Mouse (Mus musculus) CH12.LX (cell line): ENCODE measurements at regions not wholly inside any gene's neighbourhood (a gene's known extent, or its start where the extent isn't known, plus 50 kb on each side); places are given as distances from the start of the nearest gene placed in this dataset.

Source experiments
- DNase-seq: peaks from one replicate; pipeline ENCODE4 v3.0.0-alpha.2; 2013; ENCODE audit errors: extremely low read depth
- H3K27ac ChIP-seq: 2 replicates; pipeline ENCODE4 v1.5.1; 2012; ENCODE audit warnings: low read depth, mild to moderate bottlenecking, control low read depth, moderate library complexity; ENCODE audit not compliant: insufficient read depth
- H3K27me3 ChIP-seq: replicated peaks from 2 replicates; pipeline ENCODE3; 2012; ENCODE audit warnings: inconsistent platforms
- H3K36me3 ChIP-seq, 2 experiments: replicated peaks in 1 of 2; 2 replicates each; pipeline versions ENCODE3 to v1.6.1; 2012; ENCODE audit warnings: inconsistent platforms in 1 of 2, low read length in 1 of 2, mild to moderate bottlenecking in 1 of 2, mixed read lengths in 1 of 2, moderate library complexity in 1 of 2; ENCODE audit not compliant: control insufficient read depth in 1 of 2, insufficient read depth in 1 of 2
- H3K4me1 ChIP-seq, 2 experiments: 2 replicates each; pipeline ENCODE4 v1.6.1; 2012; ENCODE audit warnings: inconsistent platforms in 1 of 2, moderate library complexity in 1 of 2; ENCODE audit not compliant: insufficient read depth in 2 of 2, control insufficient read depth in 1 of 2
- H3K4me2 ChIP-seq: 2 replicates; pipeline ENCODE4 v1.6.1; 2012; ENCODE audit warnings: low read depth, mild to moderate bottlenecking, control low read depth; ENCODE audit not compliant: poor library complexity, insufficient read depth, severe bottlenecking
- H3K4me3 ChIP-seq, 3 experiments: fragments of 150-350 bp in 1 of 3; sonication (generic) in 1 of 3; replicated peaks in 1 of 3; 2 replicates each; pipeline versions ENCODE3 to v1.5.1; 2011 to 2012; ENCODE audit warnings: low read depth in 2 of 3, low read length in 2 of 3, mild to moderate bottlenecking in 2 of 3, moderate library complexity in 2 of 3, control low read depth in 1 of 3, improper control_type of control experiment in 1 of 3, inconsistent platforms in 1 of 3, mixed read lengths in 1 of 3; ENCODE audit not compliant: poor library complexity in 1 of 3
- H3K79me2 ChIP-seq: replicated peaks from 2 replicates; pipeline ENCODE4 v1.6.1; 2012; ENCODE audit warnings: mild to moderate bottlenecking, moderate library complexity; ENCODE audit not compliant: control insufficient read depth, poor library complexity, insufficient read depth, severe bottlenecking; ENCODE audit errors: extremely low read depth
- H3K9ac ChIP-seq: 2 replicates; pipeline ENCODE4 v1.6.1; 2012; ENCODE audit warnings: low read depth, mild to moderate bottlenecking, control low read depth, moderate library complexity; ENCODE audit not compliant: insufficient read depth
- H3K9me3 ChIP-seq: replicated peaks from 2 replicates; pipeline ENCODE3; 2012; ENCODE audit warnings: low read length, inconsistent platforms, mixed read lengths
- BHLHE40 ChIP-seq: IDR thresholded peaks from 2 replicates; pipeline ENCODE4 v1.6.1; 2011; ENCODE audit warnings: mild to moderate bottlenecking, low read depth, low read length, improper control_type of control experiment
- CHD1 ChIP-seq: IDR thresholded peaks from 2 replicates; pipeline ENCODE4 v1.6.1; 2012; ENCODE audit warnings: low read depth, low read length, improper control_type of control experiment, inconsistent platforms
- CHD2 ChIP-seq: IDR thresholded peaks from 2 replicates; pipeline ENCODE4 v1.6.1; 2011; ENCODE audit warnings: low read length, improper control_type of control experiment
- E2F4 ChIP-seq: IDR thresholded peaks from 2 replicates; pipeline ENCODE4 v1.6.1; 2011; ENCODE audit warnings: low read depth, low read length, improper control_type of control experiment; ENCODE audit not compliant: insufficient replicate concordance
- ELF1 ChIP-seq: IDR thresholded peaks from 2 replicates; pipeline ENCODE4 v1.6.1; 2014; ENCODE audit warnings: low read depth, mild to moderate bottlenecking, inconsistent platforms, low read length, improper control_type of control experiment
- EP300 ChIP-seq: IDR thresholded peaks from 2 replicates; pipeline ENCODE4 v1.6.1; 2011; ENCODE audit warnings: low read length, improper control_type of control experiment
- ETS1 ChIP-seq: conservative IDR thresholded peaks from 2 replicates; pipeline ENCODE4 v1.6.1; 2012; ENCODE audit warnings: low read depth, mild to moderate bottlenecking, inconsistent platforms, low read length, improper control_type of control experiment, moderate library complexity
- HCFC1 ChIP-seq: IDR thresholded peaks from 2 replicates; pipeline ENCODE4 v1.6.1; 2012; ENCODE audit warnings: low read depth, mild to moderate bottlenecking, inconsistent platforms, low read length, improper control_type of control experiment
- IRF4 ChIP-seq: IDR thresholded peaks from 2 replicates; pipeline ENCODE4 v1.6.1; 2014; ENCODE audit warnings: low read depth, mild to moderate bottlenecking, inconsistent platforms, low read length, improper control_type of control experiment
- JUN ChIP-seq: IDR thresholded peaks from 2 replicates; pipeline ENCODE4 v1.6.1; 2011; ENCODE audit warnings: low read depth, mild to moderate bottlenecking, low read length, improper control_type of control experiment, moderate library complexity; ENCODE audit not compliant: insufficient read depth
- JUND ChIP-seq: conservative IDR thresholded peaks from 2 replicates; pipeline ENCODE4 v1.6.1; 2011; ENCODE audit warnings: low read depth, low read length, improper control_type of control experiment
- KAT2A ChIP-seq: IDR thresholded peaks from 2 replicates; pipeline ENCODE4 v1.6.1; 2012; ENCODE audit warnings: low read length, improper control_type of control experiment, inconsistent platforms; ENCODE audit not compliant: insufficient replicate concordance
- MAFK ChIP-seq: IDR thresholded peaks from 2 replicates; pipeline ENCODE4 v1.6.1; 2011; ENCODE audit warnings: low read length, improper control_type of control experiment; ENCODE audit not compliant: insufficient replicate concordance
- MAX ChIP-seq: IDR thresholded peaks from 2 replicates; pipeline ENCODE4 v1.6.1; 2011; ENCODE audit warnings: low read length, improper control_type of control experiment
- MAZ ChIP-seq: IDR thresholded peaks from 2 replicates; pipeline ENCODE4 v1.6.1; 2012; ENCODE audit warnings: low read depth, mild to moderate bottlenecking, inconsistent platforms, low read length, improper control_type of control experiment, moderate library complexity
- MEF2A ChIP-seq: IDR thresholded peaks from 2 replicates; pipeline ENCODE4 v1.6.1; 2014; ENCODE audit warnings: low read depth, mild to moderate bottlenecking, inconsistent platforms, low read length, improper control_type of control experiment, borderline replicate concordance
- MXI1 ChIP-seq: IDR thresholded peaks from 2 replicates; pipeline ENCODE4 v1.6.1; 2011; ENCODE audit warnings: mild to moderate bottlenecking, low read depth, low read length, improper control_type of control experiment
- NELFE ChIP-seq: IDR thresholded peaks from 2 replicates; pipeline ENCODE4 v1.6.1; 2011; ENCODE audit warnings: low read depth, low read length, improper control_type of control experiment
- NRF1 ChIP-seq: IDR thresholded peaks from 2 replicates; pipeline ENCODE4 v1.6.1; 2014; ENCODE audit warnings: low read depth, mild to moderate bottlenecking, inconsistent platforms, low read length, improper control_type of control experiment, moderate library complexity
- PAX5 ChIP-seq: IDR thresholded peaks from 2 replicates; pipeline ENCODE4 v1.6.1; 2012; ENCODE audit warnings: low read length, inconsistent platforms, mixed read lengths
- POLR2A ChIP-seq: IDR thresholded peaks from 2 replicates; pipeline ENCODE4 v1.6.1; 2011; ENCODE audit warnings: low read depth, mild to moderate bottlenecking, improper control_type of control experiment, low read length
- RAD21 ChIP-seq: IDR thresholded peaks from 2 replicates; pipeline ENCODE4 v1.6.1; 2011; ENCODE audit warnings: low read depth, mild to moderate bottlenecking, low read length, improper control_type of control experiment, moderate library complexity
- RCOR1 ChIP-seq: conservative IDR thresholded peaks from 2 replicates; pipeline ENCODE4 v1.6.1; 2012; ENCODE audit warnings: low read depth, mild to moderate bottlenecking, inconsistent platforms, low read length, improper control_type of control experiment
- SIN3A ChIP-seq: IDR thresholded peaks from 2 replicates; pipeline ENCODE4 v1.6.1; 2012; ENCODE audit warnings: low read length, improper control_type of control experiment, inconsistent platforms
- TCF12 ChIP-seq: IDR thresholded peaks from 2 replicates; pipeline ENCODE4 v1.6.1; 2014; ENCODE audit warnings: low read depth, mild to moderate bottlenecking, inconsistent platforms, low read length, improper control_type of control experiment
- UBTF ChIP-seq: IDR thresholded peaks from 2 replicates; pipeline ENCODE4 v1.6.1; 2012; ENCODE audit warnings: low read depth, mild to moderate bottlenecking, inconsistent platforms, low read length, improper control_type of control experiment, moderate library complexity
- USF2 ChIP-seq: conservative IDR thresholded peaks from 2 replicates; pipeline ENCODE4 v1.6.1; 2011; ENCODE audit warnings: low read depth, low read length, improper control_type of control experiment
- ZC3H11A ChIP-seq: IDR thresholded peaks from 2 replicates; pipeline ENCODE4 v1.6.1; 2012; ENCODE audit warnings: low read depth, mild to moderate bottlenecking, inconsistent platforms, low read length, improper control_type of control experiment
- ZKSCAN1 ChIP-seq: IDR thresholded peaks from 2 replicates; pipeline ENCODE4 v1.6.1; 2012; ENCODE audit warnings: low read depth, inconsistent platforms, low read length, improper control_type of control experiment, borderline replicate concordance
- ZMIZ1 ChIP-seq: IDR thresholded peaks from 2 replicates; pipeline ENCODE4 v1.6.1; 2012; ENCODE audit warnings: low read depth, mild to moderate bottlenecking, inconsistent platforms, low read length, improper control_type of control experiment
- ZNF384 ChIP-seq: IDR thresholded peaks from 2 replicates; pipeline ENCODE4 v1.6.1; 2012; ENCODE audit warnings: low read depth, low read length, improper control_type of control experiment, inconsistent platforms
- dilution Hi-C: fragments of 300-500 bp; cut with MboI; formaldehyde crosslinking; loops from 2 replicates; pipeline ENCODE4 v1.14.3; 2020; ENCODE audit warnings: low sequenced_read_pairs; ENCODE audit not compliant: extremely low pct_unique_long_range_greater_than_20kb, extremely low pct_ligation_motif_present
- in situ Hi-C: fragments of 300-500 bp; cut with MboI; formaldehyde crosslinking; loops from 3 replicates; pipeline ENCODE4 v1.14.3; 2019; ENCODE audit warnings: low sequenced_read_pairs, low pct_ligation_motif_present, low pct_unique_long_range_greater_than_20kb, mixed read lengths

DNA sequence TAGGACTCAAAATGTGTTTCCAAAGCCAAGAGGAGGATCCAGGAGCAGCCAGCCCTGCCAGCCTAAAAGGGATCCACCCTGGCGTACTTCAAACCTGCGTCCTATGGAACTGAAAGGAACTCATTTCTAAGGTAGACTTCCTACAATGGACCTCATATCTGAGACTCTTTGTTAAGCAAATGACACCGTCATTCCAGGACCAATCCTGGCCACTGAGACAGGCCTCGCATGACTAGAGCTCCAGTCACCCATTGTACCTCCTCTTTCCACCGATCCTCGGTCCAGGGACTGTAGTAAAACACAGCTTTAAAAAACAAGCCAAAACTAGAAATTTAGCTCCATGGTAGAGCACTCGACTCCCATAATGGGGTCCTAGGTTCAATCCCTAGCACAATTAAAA is 110.4 kb upstream of the Zdhhc25 start:
- no peaks in the 10 kb centered on the region for H3K9me3 ChIP-seq
- H3K4me2 ChIP-seq: peak overlapping the region; percentile 68; the same call in 1 of the 2 replicates
- no peaks in the 10 kb centered on the region for H3K36me3 ChIP-seq
- DNase-seq: peak; percentile 54
- in situ Hi-C loops: loop anchor here (5.0 kb wide), 1 partner anchor 48 kb away; no protein-coding TSS in a partner anchor
- no peaks in the 10 kb centered on the region for H3K27me3 ChIP-seq
- peak overlapping the region in 2 of 3 experiments; percentile 14 to 48 for H3K4me3 ChIP-seq
- TF ChIP-seq JUN (peak; percentile 5; the same call in 1 of the 2 replicates), BHLHE40 (peak; percentile 59), CHD1 (no peak)
- H3K4me1 ChIP-seq: peaks cover 15 to 16% of the 10 kb centered on the region in 2 experiments
- no peak overlapping the region for H3K27ac ChIP-seq
- no peaks in the 10 kb centered on the region for H3K79me2 ChIP-seq
- no peak overlapping the region for H3K9ac ChIP-seq
- dilution Hi-C loops: no loop called here

- peak; percentile 91 for DNase-seq
These were observed 109.6 kb upstream of the Zdhhc25 start for GRCm38 (mm10) chr15:88490316-88491090.

More at GRCm38 (mm10) chr15:88490316-88491090, 109.6 kb upstream of the Zdhhc25 start:
- in situ Hi-C loops: no loop called here
- H3K9me3 ChIP-seq: no peaks in the 10 kb centered on the region
- TF ChIP-seq ZKSCAN1: no peak
- TF ChIP-seq SIN3A: no peak; the same call in none of the 2 replicates
- no peak for TF ChIP-seq ZC3H11A
- no peak for TF ChIP-seq KAT2A
- TF ChIP-seq NRF1: no peak
- no peak for TF ChIP-seq E2F4
- 0 out of 2 replicates have a peak, but pooled peaks have one; percentile 21 for TF ChIP-seq MXI1
- no peak for TF ChIP-seq TCF12
- TF ChIP-seq JUND: peak; percentile 68
- peak; percentile 50 for TF ChIP-seq POLR2A
- TF ChIP-seq ETS1: peak; percentile 82
- peak; percentile 68 for TF ChIP-seq HCFC1
- no peak for TF ChIP-seq PAX5
- peak; percentile 52; the same call in 1 of the 2 replicates for TF ChIP-seq NELFE
- peak; percentile 62; the same call in 1 of the 2 replicates for TF ChIP-seq MEF2A
- no peak for TF ChIP-seq RCOR1
- TF ChIP-seq CHD2: peak; percentile 86
- TF ChIP-seq MAFK: no peak
- TF ChIP-seq ELF1: peak; percentile 91
- TF ChIP-seq BHLHE40: peak; percentile 66
- TF ChIP-seq MAZ: no peak
- TF ChIP-seq MAX: no peak; the same call in 1 of the 2 replicates
- no peak for TF ChIP-seq RAD21
- TF ChIP-seq EP300: peak; percentile 88
- peak; percentile 80 for TF ChIP-seq JUN
- peak; percentile 74 for TF ChIP-seq IRF4
- no peak for TF ChIP-seq ZMIZ1
- TF ChIP-seq USF2: no peak
- TF ChIP-seq UBTF: no peak
- TF ChIP-seq ZNF384: no peak
- peak overlapping the region; percentile 71 for H3K9ac ChIP-seq
- H3K79me2 ChIP-seq: no peaks in the 10 kb centered on the region
- H3K27me3 ChIP-seq: no peaks in the 10 kb centered on the region
- no peaks in the 10 kb centered on the region for H3K36me3 ChIP-seq
- H3K4me2 ChIP-seq: peak overlapping the region; percentile 93
- H3K4me3 ChIP-seq: peak overlapping the region; percentile 40 to 48 (median 46)
- peak overlapping the region; percentile 76 for H3K27ac ChIP-seq
- peaks cover 15 to 16% of the 10 kb centered on the region in 2 experiments for H3K4me1 ChIP-seq
- dilution Hi-C loops: no loop called here
